Comparison of ENCODE assay signal across 14 mouse cellular contexts in genomic region chr6:94340546-94340945, GRCm38 (mm10). TPM values are rescaled to one million over a fixed set of nuclear protein-coding genes. Genes with fewer than 3 reads are reported as not detected.
A peak's percentile ranks its signal among the peaks of the same experiment; 100 is the strongest.
DNase-seq lines count a peak whose midpoint lies in the region.
"Had no signal": no experiment of that assay in that cellular context is flagged by ENCODE, and none has a peak within 500 bp of the region (broad histone marks: within the 10 kb centered on the region; RNA-seq: fewer than 3 reads in every experiment).

No protein-coding gene starts in this region.

- DNase-seq in adrenal gland, adult 2 months, result peak; percentile 58
- no peak for DNase-seq in adrenal gland, adult 18-20 months (ENCODE audit: low spot score in 2 of 2)
- DNase-seq in adrenal gland, postnatal 14 days, result peak; percentile 11
- DNase-seq in adrenal gland, postnatal 25 days, result no peak
- DNase-seq in adrenal gland, postnatal 36 days, result peak; percentile 23 to 24
- DNase-seq in spleen, adult 18-20 months, result no peak
- DNase-seq: cerebellum, adult 11 months; cerebellum, adult 18-20 months; cerebellum, adult 8-10 months; cerebellum, adult 9-11 months; cerebellum, postnatal 14 days; cerebellum, postnatal 36 days; embryo, embryonic 11 days had no signal

RNA-seq across cellular contexts. Expression of gene Magi1, which starts 56.8 kb away (rescaled TPM):
- total RNA-seq in adrenal gland, adult 2 months (2021), result 10 to 100 TPM; 10.8 to 27.3 TPM
- polyA plus RNA-seq in adrenal gland, adult 2 months (2012; rRNA removed), result 1.6 and 2.4 TPM in 2 replicates
- 10 to 100 TPM; 12.5 to 27.9 TPM for total RNA-seq in adrenal gland, adult 18-20 months (2021)
- 17.5 and 24.3 TPM in 2 replicates for total RNA-seq in adrenal gland, postnatal 14 days (2021)
- total RNA-seq in adrenal gland, postnatal 25 days (2021), result 13.0 and 19.2 TPM in 2 replicates
- total RNA-seq in adrenal gland, postnatal 36 days (2021), result 10 to 100 TPM; 12.6 to 41.2 TPM
- total RNA-seq: MEL had no signal

Comparison
In these comparisons a context has a peak if more than half of its experiments do, and no peak if none do; other contexts are left out.
1. DNase-seq: peak in adrenal gland, adult 2 months (single experiment), adrenal gland, postnatal 14 days (single experiment) and adrenal gland, postnatal 36 days (2 of 2); none in adrenal gland, adult 18-20 months (0 of 2), adrenal gland, postnatal 25 days (single experiment) and spleen, adult 18-20 months (0 of 2).